ENCODE assay signal across 8 mouse cellular contexts in genomic region chr14:45796665-45797319, GRCm38 (mm10).
DNase-seq lines count a peak whose midpoint lies in the region; ATAC-seq lines count a peak whose summit lies in the region.
"Had no signal": no experiment of that assay in that cellular context is flagged by ENCODE, and none has a peak within 500 bp of the region (broad histone marks: within the 10 kb centered on the region; RNA-seq: fewer than 3 reads in every experiment).

No protein-coding gene starts in this region.

- DNase-seq in kidney, adult 9 months, result peak; percentile 49
- no peak for DNase-seq in kidney, adult 18-20 months
- peak; percentile 37 for DNase-seq in adipocyte (ENCODE audit: low spot score)
- peak; percentile 61 for DNase-seq in heart, adult 8-10 months (ENCODE audit: low spot score)
- peak; percentile 57 for DNase-seq in lung, postnatal 10 days

- no peak for ATAC-seq in activated CD4-positive, CD25-positive, alpha-beta regulatory T cell, adult 4 months
- no peak for ATAC-seq in monocyte, adult 5-6 weeks (replicated peaks; ENCODE audit: insufficient number of reproducible peaks, low FRiP score, low TSS enrichment, poor library complexity, severe bottlenecking)
- ATAC-seq: forebrain, embryonic 14.5 days had no signal
